Mouse (Mus musculus) neural tube, embryonic 15.5 days (tissue): ENCODE measurements at regions not wholly inside any gene's neighbourhood (a gene's known extent, or its start where the extent isn't known, plus 50 kb on each side); places are given as distances from the start of the nearest gene placed in this dataset.

Source experiments
- ATAC-seq: fragments of 200-750 bp; cut with Nextera tagmentation; 2 replicates; pipeline ENCODE4 v1.8.0; 2017; ENCODE audit warnings: mild to moderate bottlenecking, moderate TSS enrichment, moderate library complexity; ENCODE audit not compliant: low FRiP score
- H3K27ac ChIP-seq: fragments of 300-500 bp; sonication (generic); replicated peaks from 2 replicates; pipeline ENCODE4 v1.5.1; 2015; ENCODE audit warnings: mild to moderate bottlenecking, inconsistent platforms
- H3K27me3 ChIP-seq: fragments of 300-500 bp; sonication (generic); replicated peaks from 2 replicates; pipeline ENCODE4 v1.6.1; 2015; ENCODE audit warnings: inconsistent platforms
- H3K36me3 ChIP-seq: fragments of 300-500 bp; sonication (generic); 2 replicates; pipeline ENCODE4 v1.6.1; 2015; ENCODE audit warnings: inconsistent platforms
- H3K4me1 ChIP-seq: fragments of 300-500 bp; sonication (generic); 2 replicates; pipeline ENCODE4 v1.6.1; 2015; ENCODE audit warnings: inconsistent platforms
- H3K4me2 ChIP-seq: fragments of 300-500 bp; sonication (generic); 2 replicates; pipeline ENCODE4 v1.6.1; 2015; ENCODE audit warnings: inconsistent platforms, mild to moderate bottlenecking, moderate library complexity
- H3K4me3 ChIP-seq: fragments of 300-500 bp; sonication (generic); replicated peaks from 2 replicates; pipeline ENCODE4 v1.5.1; 2015; ENCODE audit warnings: mild to moderate bottlenecking, inconsistent platforms
- H3K9ac ChIP-seq: fragments of 300-500 bp; sonication (generic); replicated peaks from 2 replicates; pipeline ENCODE4 v1.6.1; 2015; ENCODE audit warnings: mild to moderate bottlenecking, inconsistent platforms
- H3K9me3 ChIP-seq: fragments of 300-500 bp; sonication (generic); replicated peaks from 2 replicates; pipeline ENCODE4 v1.6.1; 2016; ENCODE audit warnings: inconsistent platforms
- WGBS: fragments of 180-500 bp; shearing (Covaris S2); methylation state at CpG from one replicate; pipeline ENCODE4 v1.1.7; 2015; ENCODE audit warnings: mixed read lengths; 5-methylcytosine and 5-hydroxymethylcytosine counted together

GRCm38 (mm10) chr2:172094159-172094558 is 50.9 kb upstream of the Cbln4 start:
- Histone ChIP-seq H3K9me3 (no peaks in the 10 kb centered on the region), H3K4me3 (no peak overlapping the region), H3K36me3 (no peaks in the 10 kb centered on the region), H3K4me2 (no peak overlapping the region), H3K9ac (no peak overlapping the region), H3K27ac (no peak overlapping the region), H3K4me1 (no peaks in the 10 kb centered on the region), H3K27me3 (no peaks in the 10 kb centered on the region)
- ATAC-seq = no peak
- WGBS = 91% methylated on average over 7 of the region's 7 CpGs

GRCm38 (mm10) chr2:172103881-172104655 is 60.8 kb upstream of the Cbln4 start:
- H3K4me2 ChIP-seq = no peak overlapping the region
- 53% methylated on average over 18 of the region's 18 CpGs for WGBS
- H3K36me3 ChIP-seq = no peaks in the 10 kb centered on the region
- H3K9ac ChIP-seq = no peak overlapping the region
- H3K4me3 ChIP-seq = no peak overlapping the region
- H3K9me3 ChIP-seq = no peaks in the 10 kb centered on the region
- ATAC-seq = no peak
- H3K27me3 ChIP-seq = no peaks in the 10 kb centered on the region
- H3K4me1 ChIP-seq = peaks cover 19% of the 10 kb centered on the region
- no peak overlapping the region for H3K27ac ChIP-seq

- WGBS = 35% methylated on average over 10 of the region's 10 CpGs
- no peak for ATAC-seq
Measured at GRCm38 (mm10) chr2:172105241-172105640, 62.0 kb upstream of the Cbln4 start.

GRCm38 (mm10) chr2:172110706-172111105 is 67.4 kb upstream of the Cbln4 start:
- Histone ChIP-seq H3K27me3 (no peaks in the 10 kb centered on the region), H3K4me2 (no peak overlapping the region), H3K4me3 (no peak overlapping the region), H3K36me3 (no peaks in the 10 kb centered on the region), H3K9ac (no peak overlapping the region), H3K4me1 (0 out of 2 replicates have a peak, but pooled peaks cover under 1% of the 10 kb centered on the region), H3K27ac (no peak overlapping the region), H3K9me3 (no peaks in the 10 kb centered on the region)
- ATAC-seq = no peak
- WGBS = 51% methylated on average over 3 of the region's 3 CpGs

More at GRCm38 (mm10) chr2:172105241-172105640, 62.0 kb upstream of the Cbln4 start:
- Histone ChIP-seq H3K9ac (no peak overlapping the region), H3K9me3 (no peaks in the 10 kb centered on the region), H3K27ac (no peak overlapping the region), H3K4me3 (no peak overlapping the region), H3K4me1 (peaks cover 19% of the 10 kb centered on the region), H3K27me3 (no peaks in the 10 kb centered on the region), H3K36me3 (no peaks in the 10 kb centered on the region), H3K4me2 (0 out of 2 replicates have a peak overlapping the region, but pooled peaks have one; percentile 3)

- 90% methylated on average over 13 of the region's 13 CpGs for whole genome bisulfite sequencing
- peaks cover 8% of the 10 kb centered on the region for H3K4me1 ChIP-seq
- no peak for ATAC-seq
- no peaks in the 10 kb centered on the region for H3K27me3 ChIP-seq
- no peak overlapping the region for H3K27ac ChIP-seq
- H3K4me3 ChIP-seq = no peak overlapping the region
- H3K9ac ChIP-seq = no peak overlapping the region
- H3K36me3 ChIP-seq = no peaks in the 10 kb centered on the region
- H3K4me2 ChIP-seq = no peak overlapping the region
- no peaks in the 10 kb centered on the region for H3K9me3 ChIP-seq
Measured at GRCm38 (mm10) chr2:172113639-172114038, 70.4 kb upstream of the Cbln4 start.

GRCm38 (mm10) chr2:172115604-172116206 is 72.4 kb upstream of the Cbln4 start:
- H3K9ac ChIP-seq = no peak overlapping the region
- peaks cover 8% of the 10 kb centered on the region for H3K4me1 ChIP-seq
- 38% methylated on average over 10 of the region's 10 CpGs for WGBS
- no peak overlapping the region for H3K4me3 ChIP-seq
- no peak overlapping the region for H3K27ac ChIP-seq
- H3K27me3 ChIP-seq = no peaks in the 10 kb centered on the region
- no peak overlapping the region for H3K4me2 ChIP-seq
- ATAC-seq = no peak
- H3K36me3 ChIP-seq = no peaks in the 10 kb centered on the region
- H3K9me3 ChIP-seq = no peaks in the 10 kb centered on the region

GRCm38 (mm10) chr2:172127517-172127916 is 84.3 kb upstream of the Cbln4 start:
- no peaks in the 10 kb centered on the region for H3K9me3 ChIP-seq
- H3K36me3 ChIP-seq = no peaks in the 10 kb centered on the region
- ATAC-seq = no peak
- no peaks in the 10 kb centered on the region for H3K27me3 ChIP-seq
- H3K9ac ChIP-seq = no peak overlapping the region
- no peak overlapping the region for H3K27ac ChIP-seq
- H3K4me2 ChIP-seq = no peak overlapping the region
- H3K4me3 ChIP-seq = no peak overlapping the region
- H3K4me1 ChIP-seq = peaks cover 1% of the 10 kb centered on the region; the same call in 1 of the 2 replicates
- WGBS = 65% methylated on average over 2 of the region's 2 CpGs

- Histone ChIP-seq H3K9me3 (no peaks in the 10 kb centered on the region), H3K36me3 (no peaks in the 10 kb centered on the region), H3K4me2 (no peak overlapping the region), H3K27me3 (no peaks in the 10 kb centered on the region), H3K4me3 (no peak overlapping the region), H3K27ac (no peak overlapping the region), H3K9ac (no peak overlapping the region), H3K4me1 (peaks cover 7% of the 10 kb centered on the region; the same call in 1 of the 2 replicates)
- ATAC-seq = no peak
- 9% methylated on average over 1 of the region's 1 CpGs for WGBS
Measured at GRCm38 (mm10) chr2:172131232-172131631, 88.0 kb upstream of the Cbln4 start.

- H3K27me3 ChIP-seq = no peaks in the 10 kb centered on the region
- no peaks in the 10 kb centered on the region for H3K36me3 ChIP-seq
- H3K9me3 ChIP-seq = no peaks in the 10 kb centered on the region
- no peak overlapping the region for H3K4me3 ChIP-seq
- 66% methylated on average over 15 of the region's 15 CpGs for WGBS
- peaks cover 7% of the 10 kb centered on the region; the same call in 1 of the 2 replicates for H3K4me1 ChIP-seq
- H3K4me2 ChIP-seq = no peak overlapping the region
- H3K9ac ChIP-seq = no peak overlapping the region
- ATAC-seq = peak; percentile 63; the same call in 1 of the 2 replicates
- H3K27ac ChIP-seq = 0 out of 2 replicates have a peak overlapping the region, but pooled peaks have one; percentile 28
Measured at GRCm38 (mm10) chr2:172132623-172133332, 89.5 kb upstream of the Cbln4 start.

GRCm38 (mm10) chr2:172140080-172140479 is 96.8 kb upstream of the Cbln4 start:
- ATAC-seq = no peak
- WGBS = 22% methylated on average over 6 of the region's 6 CpGs

GRCm38 (mm10) chr2:172143269-172143668 is 100.0 kb upstream of the Cbln4 start:
- no peaks in the 10 kb centered on the region for H3K9me3 ChIP-seq
- ATAC-seq = no peak
- H3K36me3 ChIP-seq = no peaks in the 10 kb centered on the region
- no peak overlapping the region for H3K4me2 ChIP-seq
- H3K9ac ChIP-seq = no peak overlapping the region
- H3K27me3 ChIP-seq = no peaks in the 10 kb centered on the region
- no peak overlapping the region for H3K4me3 ChIP-seq
- H3K27ac ChIP-seq = no peak overlapping the region
- 0 out of 2 replicates have a peak, but pooled peaks cover 5% of the 10 kb centered on the region for H3K4me1 ChIP-seq
- WGBS = 40% methylated on average over 9 of the region's 9 CpGs

More at GRCm38 (mm10) chr2:172140080-172140479, 96.8 kb upstream of the Cbln4 start:
- Histone ChIP-seq H3K36me3 (no peaks in the 10 kb centered on the region), H3K4me1 (0 out of 2 replicates have a peak, but pooled peaks cover 5% of the 10 kb centered on the region), H3K9me3 (no peaks in the 10 kb centered on the region), H3K27ac (no peak overlapping the region), H3K27me3 (no peaks in the 10 kb centered on the region), H3K9ac (no peak overlapping the region), H3K4me3 (no peak overlapping the region), H3K4me2 (no peak overlapping the region)
